Mouse (Mus musculus) hindbrain, embryonic 15.5 days (tissue): ENCODE measurements around the gene Lgmn. TPM values are rescaled to one million over a fixed set of nuclear protein-coding genes. Genes with fewer than 3 reads are reported as not detected.

Source experiments
- ATAC-seq: fragments of 200-750 bp; cut with Nextera tagmentation; 2 replicates; pipeline ENCODE4 v1.8.0; 2017; ENCODE audit warnings: low read depth, moderate number of reproducible peaks, moderate TSS enrichment; ENCODE audit not compliant: low FRiP score
- H3K27ac ChIP-seq: fragments of 300-500 bp; sonication (generic); replicated peaks from 2 replicates; pipeline ENCODE4 v1.5.1; 2015; ENCODE audit warnings: mild to moderate bottlenecking, inconsistent platforms
- H3K27me3 ChIP-seq: fragments of 300-500 bp; sonication (generic); 2 replicates; pipeline ENCODE4 v1.6.1; 2015; ENCODE audit warnings: control low read depth, inconsistent platforms
- H3K36me3 ChIP-seq: fragments of 300-500 bp; sonication (generic); 2 replicates; pipeline ENCODE4 v1.6.1; 2015; ENCODE audit warnings: control low read depth, inconsistent platforms
- H3K4me1 ChIP-seq: fragments of 300-500 bp; sonication (generic); replicated peaks from 2 replicates; pipeline ENCODE4 v1.6.1; 2015; ENCODE audit warnings: control low read depth, inconsistent platforms
- H3K4me2 ChIP-seq: fragments of 300-500 bp; sonication (generic); 2 replicates; pipeline ENCODE4 v1.6.1; 2015; ENCODE audit warnings: moderate library complexity, mild to moderate bottlenecking, inconsistent platforms
- H3K4me3 ChIP-seq: fragments of 300-500 bp; sonication (generic); 2 replicates; pipeline ENCODE4 v1.5.1; 2015; ENCODE audit warnings: mild to moderate bottlenecking, inconsistent platforms
- H3K9ac ChIP-seq: fragments of 300-500 bp; sonication (generic); 2 replicates; pipeline ENCODE4 v1.6.1; 2015; ENCODE audit warnings: inconsistent platforms
- H3K9me3 ChIP-seq: fragments of 300-500 bp; sonication (generic); 2 replicates; pipeline ENCODE4 v1.6.1; 2016; ENCODE audit warnings: control low read depth, inconsistent platforms
- WGBS: fragments of 180-500 bp; shearing (Covaris S2); methylation state at CpG from one replicate; pipeline ENCODE4 v1.1.7; 2015; 5-methylcytosine and 5-hydroxymethylcytosine counted together
- polyA plus RNA-seq: library from polyadenylated mRNA; unstranded; fragments of >200 nt; fragmentation: Nextera tagmentation; extraction: Ambion mirVana; gene quantifications from 2 replicates; pipeline ENCODE4 v1.2.1, GENCODE M21; 2015

Lgmn gene
- polyA plus RNA-seq, 1 experiment from 2014 or later = 109 TPM

GRCm38 (mm10) chr12:102413171-102413570, 26.4 kb downstream of the Lgmn start:
- no peaks in the 10 kb centered on the region for H3K27me3 ChIP-seq
- no peak overlapping the region for H3K4me3 ChIP-seq
- no peaks in the 10 kb centered on the region for H3K9me3 ChIP-seq
- peaks cover 13% of the 10 kb centered on the region for H3K36me3 ChIP-seq
- H3K27ac ChIP-seq = no peak overlapping the region
- H3K4me1 ChIP-seq = 0 out of 2 replicates have a peak, but pooled peaks cover 4% of the 10 kb centered on the region
- 86% methylated on average over 13 of the region's 13 CpGs for WGBS
- H3K9ac ChIP-seq = no peak overlapping the region
- H3K4me2 ChIP-seq = no peak overlapping the region
- ATAC-seq = no peak

DNA sequence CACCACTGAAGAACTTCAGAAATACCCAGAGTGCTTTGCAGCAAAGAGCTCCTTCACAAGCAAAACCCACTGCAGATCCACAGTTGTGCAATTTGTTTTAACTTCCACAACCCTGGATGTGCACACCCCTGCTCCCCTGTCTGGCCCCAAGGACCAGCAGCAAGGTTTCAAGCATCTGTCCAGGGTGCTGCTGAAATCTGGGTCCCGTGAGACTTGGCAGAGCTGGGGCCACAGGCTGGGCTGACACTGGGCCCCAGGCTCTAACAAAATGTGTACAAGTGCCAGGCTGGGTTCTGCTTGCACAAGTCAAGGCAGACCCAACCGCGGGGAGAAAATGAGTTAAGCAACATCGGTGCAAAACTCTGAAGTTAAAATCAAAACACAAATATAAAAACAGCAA, 41.0 kb downstream of the Lgmn start:
- H3K36me3 ChIP-seq = peaks cover 55% of the 10 kb centered on the region
- WGBS = 93% methylated on average over 4 of the region's 4 CpGs
- H3K9me3 ChIP-seq = no peaks in the 10 kb centered on the region
- H3K4me3 ChIP-seq = no peak overlapping the region
- no peaks in the 10 kb centered on the region; the same call in 1 of the 2 replicates for H3K27me3 ChIP-seq
- no peak for ATAC-seq
- no peak overlapping the region for H3K9ac ChIP-seq
- H3K4me1 ChIP-seq = no peaks in the 10 kb centered on the region
- H3K4me2 ChIP-seq = no peak overlapping the region
- no peak overlapping the region for H3K27ac ChIP-seq

- no peaks in the 10 kb centered on the region; the same call in 1 of the 2 replicates for H3K27me3 ChIP-seq
- no peaks in the 10 kb centered on the region for H3K4me1 ChIP-seq
- H3K36me3 ChIP-seq = peaks cover 39% of the 10 kb centered on the region
- H3K4me3 ChIP-seq = no peak overlapping the region
- no peak; the same call in 1 of the 2 replicates for ATAC-seq
- no peak overlapping the region for H3K4me2 ChIP-seq
- no peaks in the 10 kb centered on the region for H3K9me3 ChIP-seq
- H3K9ac ChIP-seq = no peak overlapping the region
- H3K27ac ChIP-seq = no peak overlapping the region
- WGBS = 16% methylated on average over 19 of the region's 19 CpGs
Observed at GRCm38 (mm10) chr12:102395998-102396991, 43.3 kb downstream of the Lgmn start.

- peaks cover 33% of the 10 kb centered on the region for H3K36me3 ChIP-seq
- 51% methylated on average over 9 of the region's 9 CpGs for WGBS
- H3K4me2 ChIP-seq = no peak overlapping the region
- no peaks in the 10 kb centered on the region; the same call in 1 of the 2 replicates for H3K27me3 ChIP-seq
- no peaks in the 10 kb centered on the region for H3K4me1 ChIP-seq
- ATAC-seq = no peak
- no peaks in the 10 kb centered on the region for H3K9me3 ChIP-seq
- no peak overlapping the region for H3K4me3 ChIP-seq
- no peak overlapping the region for H3K27ac ChIP-seq
- no peak overlapping the region for H3K9ac ChIP-seq
Observed at GRCm38 (mm10) chr12:102395537-102395936, 44.1 kb downstream of the Lgmn start.

DNA sequence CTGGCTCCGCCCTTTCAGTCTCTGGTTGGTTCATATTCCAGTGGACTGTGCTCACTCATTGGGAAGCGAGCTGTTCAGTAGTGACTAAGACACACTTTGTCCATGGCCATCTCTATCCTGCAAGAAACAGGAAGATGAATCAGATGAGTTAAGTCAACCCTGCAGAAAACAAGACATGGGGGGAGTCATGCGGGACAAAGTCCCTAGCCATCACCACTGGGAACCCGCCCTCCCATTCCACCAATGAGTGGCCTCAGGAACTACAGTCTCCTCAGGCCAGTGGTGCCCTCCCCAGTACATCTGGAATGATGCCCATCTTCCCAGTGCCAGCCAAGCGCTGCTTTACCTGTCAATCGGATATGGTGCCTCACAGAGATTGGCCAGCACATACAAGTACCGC, 45.1 kb downstream of the Lgmn start:
- no peaks in the 10 kb centered on the region for H3K9me3 ChIP-seq
- no peaks in the 10 kb centered on the region; the same call in 1 of the 2 replicates for H3K27me3 ChIP-seq
- H3K9ac ChIP-seq = no peak overlapping the region
- H3K27ac ChIP-seq = no peak overlapping the region
- H3K4me3 ChIP-seq = no peak overlapping the region
- H3K36me3 ChIP-seq = peaks cover 25% of the 10 kb centered on the region
- no peaks in the 10 kb centered on the region for H3K4me1 ChIP-seq
- no peak overlapping the region for H3K4me2 ChIP-seq
- ATAC-seq = no peak
- 96% methylated on average over 7 of the region's 7 CpGs for WGBS

- no peak for ATAC-seq
- H3K9ac ChIP-seq = no peak overlapping the region
- no peak overlapping the region for H3K4me3 ChIP-seq
- peaks cover 21% of the 10 kb centered on the region for H3K36me3 ChIP-seq
- no peaks in the 10 kb centered on the region for H3K9me3 ChIP-seq
- 67% methylated on average over 4 of the region's 4 CpGs for WGBS
- H3K27me3 ChIP-seq = no peaks in the 10 kb centered on the region; the same call in 1 of the 2 replicates
- H3K27ac ChIP-seq = no peak overlapping the region
- H3K4me1 ChIP-seq = no peaks in the 10 kb centered on the region
- no peak overlapping the region for H3K4me2 ChIP-seq
Observed at GRCm38 (mm10) chr12:102391982-102392381, 47.6 kb downstream of the Lgmn start.

DNA sequence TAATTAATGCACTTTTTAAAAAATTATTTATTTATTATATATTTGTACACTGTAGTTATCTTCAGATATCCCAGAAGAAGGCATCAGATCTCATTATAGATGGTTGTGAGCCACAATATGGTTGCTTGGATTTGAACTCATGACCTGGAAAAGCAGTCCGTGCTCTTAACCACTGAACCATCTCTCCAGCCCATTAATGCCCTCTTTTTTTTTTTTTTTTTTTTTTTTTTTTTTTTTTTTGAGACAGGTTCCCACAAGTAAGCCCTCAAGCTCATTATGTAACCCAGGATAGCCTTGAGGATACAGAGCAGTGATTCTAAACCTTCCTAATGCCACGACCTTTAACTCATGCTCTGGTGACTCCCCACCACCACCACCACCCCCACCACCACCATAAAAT, 48.5 kb downstream of the Lgmn start:
- H3K9ac ChIP-seq = no peak overlapping the region
- ATAC-seq = no peak
- no peaks in the 10 kb centered on the region for H3K4me1 ChIP-seq
- peaks cover 21% of the 10 kb centered on the region for H3K36me3 ChIP-seq
- H3K4me2 ChIP-seq = no peak overlapping the region
- 79% methylated on average over 2 of the region's 2 CpGs for WGBS
- no peaks in the 10 kb centered on the region for H3K9me3 ChIP-seq
- no peaks in the 10 kb centered on the region; the same call in 1 of the 2 replicates for H3K27me3 ChIP-seq
- H3K27ac ChIP-seq = no peak overlapping the region
- no peak overlapping the region for H3K4me3 ChIP-seq

DNA sequence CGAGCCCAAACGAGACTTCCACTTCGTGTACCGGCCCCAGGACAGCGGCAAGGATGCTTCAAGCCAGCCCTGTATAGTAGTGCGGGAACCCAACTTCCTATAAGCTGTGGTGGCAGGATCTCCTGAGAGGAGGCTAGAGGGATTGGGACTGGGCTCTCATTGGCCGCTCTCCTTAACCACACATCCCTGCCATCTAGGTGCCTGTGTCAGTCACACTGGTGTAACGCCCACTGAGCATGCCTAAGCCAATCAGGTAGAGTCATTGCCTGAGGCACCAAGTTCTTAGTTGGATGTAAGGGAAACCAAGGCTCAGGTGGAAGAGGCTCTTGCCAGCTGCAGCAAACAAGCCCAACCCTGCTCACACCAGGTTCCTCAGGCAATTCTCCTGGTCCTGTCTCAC, 49.6 kb downstream of the Lgmn start:
- no peaks in the 10 kb centered on the region for H3K9me3 ChIP-seq
- no peak for ATAC-seq
- no peaks in the 10 kb centered on the region for H3K27me3 ChIP-seq
- H3K9ac ChIP-seq = no peak overlapping the region
- WGBS = 41% methylated on average over 8 of the region's 8 CpGs
- no peak overlapping the region for H3K4me3 ChIP-seq
- no peak overlapping the region for H3K27ac ChIP-seq
- H3K36me3 ChIP-seq = peaks cover 14% of the 10 kb centered on the region
- H3K4me2 ChIP-seq = peak overlapping the region; percentile 18; the same call in 1 of the 2 replicates
- H3K4me1 ChIP-seq = no peaks in the 10 kb centered on the region

GRCm38 (mm10) chr12:102387219-102387917, 52.2 kb downstream of the Lgmn start:
- Histone ChIP-seq H3K9me3 (no peaks in the 10 kb centered on the region), H3K9ac (no peak overlapping the region), H3K4me3 (no peak overlapping the region), H3K27me3 (no peaks in the 10 kb centered on the region), H3K27ac (no peak overlapping the region), H3K4me1 (no peaks in the 10 kb centered on the region), H3K36me3 (no peaks in the 10 kb centered on the region), H3K4me2 (no peak overlapping the region)
- ATAC-seq = peak; percentile 85
- 50% methylated on average over 16 of the region's 16 CpGs for WGBS

DNA sequence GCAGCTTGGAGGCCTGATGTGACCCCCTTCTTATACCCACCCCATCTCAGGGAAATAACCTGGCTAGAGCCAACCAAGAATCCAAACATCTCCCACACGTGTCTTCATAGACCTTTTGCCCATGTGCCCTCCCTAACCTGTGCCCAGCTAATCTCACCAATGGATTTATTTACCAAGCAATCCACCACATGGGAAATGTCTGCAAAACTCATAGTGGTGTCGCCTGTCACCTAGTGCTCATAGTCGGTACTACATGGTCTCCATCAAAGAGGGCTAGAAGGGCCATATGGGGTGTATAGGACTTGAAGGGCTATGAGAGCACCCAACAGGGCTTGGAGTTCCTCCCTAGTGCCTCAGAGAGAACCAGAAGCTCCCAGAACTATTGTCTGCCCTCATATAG, 54.8 kb downstream of the Lgmn start:
- H3K4me1 ChIP-seq = no peaks in the 10 kb centered on the region

DNA sequence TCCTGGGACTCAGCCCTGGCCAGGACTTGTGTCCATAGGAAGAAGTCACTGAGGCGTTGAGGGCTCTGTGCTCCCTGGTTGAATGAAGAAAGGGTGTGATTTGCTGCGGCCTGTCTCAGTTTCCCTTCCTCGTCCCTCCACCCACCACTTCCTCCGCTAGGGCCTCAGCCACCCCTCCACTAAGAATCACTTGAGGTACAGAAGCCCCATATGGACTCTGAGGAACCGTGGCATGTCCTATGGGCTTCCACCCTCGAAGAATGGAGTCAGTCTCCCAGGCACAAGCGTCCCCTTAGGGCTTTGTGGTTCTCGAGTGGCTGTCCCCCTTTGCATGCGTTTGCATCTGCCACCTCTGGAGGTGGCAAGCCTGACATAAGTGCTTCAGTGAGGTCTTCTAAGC, 56.3 kb downstream of the Lgmn start:
- H3K27me3 ChIP-seq = no peaks in the 10 kb centered on the region
- 93% methylated on average over 9 of the region's 9 CpGs for WGBS
- H3K36me3 ChIP-seq = no peaks in the 10 kb centered on the region
- no peaks in the 10 kb centered on the region for H3K4me1 ChIP-seq
- no peak overlapping the region for H3K27ac ChIP-seq
- no peaks in the 10 kb centered on the region for H3K9me3 ChIP-seq
- no peak overlapping the region for H3K4me3 ChIP-seq
- H3K9ac ChIP-seq = no peak overlapping the region
- no peak overlapping the region for H3K4me2 ChIP-seq
- ATAC-seq = no peak

More for the DNA sequence above, 54.8 kb downstream of the Lgmn start:
- WGBS = 23% methylated on average over 3 of the region's 3 CpGs
- H3K36me3 ChIP-seq = no peaks in the 10 kb centered on the region
- 0 out of 2 replicates have a peak, but pooled peaks have one; percentile 9 for ATAC-seq
- no peak overlapping the region for H3K4me3 ChIP-seq
- H3K27ac ChIP-seq = no peak overlapping the region
- H3K27me3 ChIP-seq = no peaks in the 10 kb centered on the region
- no peak overlapping the region for H3K9ac ChIP-seq
- no peak overlapping the region for H3K4me2 ChIP-seq
- H3K9me3 ChIP-seq = no peaks in the 10 kb centered on the region

GRCm38 (mm10) chr12:102382180-102382579, 57.4 kb downstream of the Lgmn start:
- Histone ChIP-seq H3K27ac (no peak overlapping the region), H3K4me2 (no peak overlapping the region), H3K9me3 (no peaks in the 10 kb centered on the region), H3K36me3 (no peaks in the 10 kb centered on the region), H3K9ac (no peak overlapping the region), H3K4me1 (no peaks in the 10 kb centered on the region), H3K27me3 (no peaks in the 10 kb centered on the region), H3K4me3 (no peak overlapping the region)
- ATAC-seq = no peak
- WGBS = 87% methylated on average over 8 of the region's 8 CpGs
